Mouse (Mus musculus) heart, embryonic 14.5 days (tissue): ENCODE data around the gene Dpy19l3. TPM values are rescaled to one million over a fixed set of nuclear protein-coding genes. Genes with fewer than 3 reads are reported as not detected.

Source experiments
- ATAC-seq: fragments of 200-750 bp; cut with Nextera tagmentation; 2 replicates; pipeline ENCODE4 v1.8.0; 2017; ENCODE audit warnings: low read depth, moderate TSS enrichment; ENCODE audit not compliant: insufficient number of reproducible peaks, insufficient read depth, low FRiP score
- H3K27ac ChIP-seq, 2 experiments: fragments of 200-500 bp in 1 of 2; fragments of 300-500 bp in 1 of 2; sonication (generic) in 1 of 2; replicated peaks in 1 of 2; 2 replicates each; pipeline ENCODE4 v1.5.1; 2012 to 2014; ENCODE audit warnings: low read depth in 2 of 2, low read length in 2 of 2, control low read depth in 1 of 2, mild to moderate bottlenecking in 1 of 2, mixed read lengths in 1 of 2; ENCODE audit not compliant: control insufficient read depth in 1 of 2, insufficient read depth in 1 of 2
- H3K27me3 ChIP-seq: fragments of 300-500 bp; sonication (generic); 2 replicates; pipeline ENCODE4 v1.6.1; 2014; ENCODE audit warnings: mild to moderate bottlenecking, low read length, control low read depth; ENCODE audit not compliant: control insufficient read depth, insufficient read depth
- H3K36me3 ChIP-seq: fragments of 300-500 bp; sonication (generic); 2 replicates; pipeline ENCODE4 v1.6.1; 2014; ENCODE audit warnings: mild to moderate bottlenecking, control low read depth, low read length, mixed read lengths; ENCODE audit not compliant: control insufficient read depth, insufficient read depth
- H3K4me1 ChIP-seq, 2 experiments: fragments of 200-500 bp in 1 of 2; fragments of 300-500 bp in 1 of 2; sonication (generic) in 1 of 2; 2 replicates each; pipeline ENCODE4 v1.6.1; 2012 to 2014; ENCODE audit warnings: low read length in 2 of 2, control low read depth in 1 of 2, mixed read lengths in 1 of 2; ENCODE audit not compliant: control insufficient read depth in 2 of 2, insufficient read depth in 2 of 2
- H3K4me2 ChIP-seq: fragments of 300-500 bp; sonication (generic); 2 replicates; pipeline ENCODE4 v1.6.1; 2014; ENCODE audit warnings: mild to moderate bottlenecking, low read length
- H3K4me3 ChIP-seq, 2 experiments: fragments of 200-500 bp in 1 of 2; fragments of 300-500 bp in 1 of 2; sonication (generic) in 1 of 2; 2 replicates each; pipeline ENCODE4 v1.5.1; 2012 to 2014; ENCODE audit warnings: low read length in 2 of 2, mild to moderate bottlenecking in 2 of 2, control low read depth in 1 of 2, low read depth in 1 of 2, moderate library complexity in 1 of 2; ENCODE audit not compliant: control insufficient read depth in 1 of 2, insufficient read depth in 1 of 2
- H3K9ac ChIP-seq: fragments of 300-500 bp; sonication (generic); 2 replicates; pipeline ENCODE4 v1.6.1; 2014; ENCODE audit warnings: mild to moderate bottlenecking, low read length
- H3K9me3 ChIP-seq: fragments of 300-500 bp; sonication (generic); 2 replicates; pipeline ENCODE4 v1.6.1; 2016; ENCODE audit warnings: low read length, control low read depth; ENCODE audit not compliant: control insufficient read depth
- WGBS: fragments of 180-500 bp; shearing (Covaris S2); extraction: QIAGEN DNeasy Blood & Tissue Kit; methylation state at CpG from one replicate; pipeline ENCODE4 v1.1.7; 2014; 5-methylcytosine and 5-hydroxymethylcytosine counted together
- polyA plus RNA-seq: library from polyadenylated mRNA; unstranded; fragments of >200 nt; fragmentation: Nextera tagmentation; extraction: Ambion mirVana; gene quantifications from 2 replicates; pipeline ENCODE4 v1.2.1, GENCODE M21; 2014

Dpy19l3 gene
- polyA plus RNA-seq, 1 experiment from 2014 or later: 15.6 TPM

DNA sequence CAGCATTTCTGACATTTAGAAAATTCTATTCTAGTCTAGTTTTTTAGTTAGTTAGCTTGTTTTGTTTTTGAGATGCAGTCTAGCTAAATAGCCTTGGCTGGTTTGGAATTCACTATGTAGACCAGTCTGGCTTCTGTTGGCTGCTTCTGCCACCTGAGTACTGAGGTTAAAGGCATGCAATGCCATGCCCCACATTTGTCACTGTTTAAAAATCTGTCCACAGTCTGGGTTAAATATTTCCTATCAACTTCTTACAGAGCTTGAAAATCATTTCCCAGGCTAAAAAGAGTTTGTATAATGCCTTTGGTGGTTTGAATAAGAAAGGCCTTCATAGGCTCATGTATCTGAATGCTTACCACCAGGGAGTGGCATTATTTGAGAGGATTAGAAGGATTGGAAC lies 15.4 kb downstream of the Dpy19l3 start:
- Histone ChIP-seq H3K36me3 (no peaks in the 10 kb centered on the region), H3K9me3 (no peaks in the 10 kb centered on the region), H3K27me3 (no peaks in the 10 kb centered on the region), H3K4me1 (no peaks in the 10 kb centered on the region), H3K9ac (no peak overlapping the region), H3K27ac (no peak overlapping the region), H3K4me3 (no peak overlapping the region), H3K4me2 (no peak overlapping the region)
- no peak for ATAC-seq

DNA sequence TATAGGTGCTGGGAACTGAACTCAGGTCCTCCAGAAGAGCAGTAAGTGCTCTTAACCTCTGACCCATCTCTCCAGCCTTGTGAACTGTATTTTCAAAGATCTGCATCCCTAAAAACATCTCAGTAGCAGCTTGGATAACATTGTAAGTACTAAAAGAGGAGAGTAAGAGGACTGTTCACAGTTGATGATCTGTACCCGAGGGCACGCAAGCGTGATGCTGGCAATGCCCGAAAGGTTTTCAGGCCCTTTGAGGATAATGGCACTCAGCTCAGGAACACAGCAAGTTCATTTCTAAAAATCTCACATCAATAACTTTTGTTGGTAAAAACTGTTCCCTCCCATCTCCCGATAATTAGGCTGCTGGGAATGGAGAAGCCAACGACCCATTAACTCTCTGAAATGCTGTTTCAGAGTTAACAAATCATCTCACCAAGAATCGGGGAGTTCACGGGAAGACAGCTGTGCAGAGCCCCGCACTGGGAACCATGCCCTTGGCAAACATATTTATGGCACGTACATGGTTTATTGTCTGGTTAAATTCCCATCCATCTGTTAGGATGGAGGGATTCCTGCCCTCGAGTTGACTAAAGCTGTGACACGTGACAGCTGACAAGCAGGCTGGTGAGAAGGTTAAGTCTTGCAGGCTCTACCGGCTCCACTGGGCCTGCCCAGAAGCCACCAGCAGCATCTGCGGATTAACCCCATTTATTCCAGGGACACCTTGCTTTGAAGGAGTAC lies 20.8 kb downstream of the Dpy19l3 start:
- Histone ChIP-seq H3K9me3 (no peaks in the 10 kb centered on the region), H3K9ac (no peak overlapping the region), H3K36me3 (no peaks in the 10 kb centered on the region), H3K27me3 (no peaks in the 10 kb centered on the region), H3K4me1 (no peaks in the 10 kb centered on the region), H3K27ac (no peak overlapping the region), H3K4me3 (no peak overlapping the region), H3K4me2 (no peak overlapping the region)
- no peak for ATAC-seq
- 80% methylated on average over 14 of the region's 14 CpGs for WGBS

DNA sequence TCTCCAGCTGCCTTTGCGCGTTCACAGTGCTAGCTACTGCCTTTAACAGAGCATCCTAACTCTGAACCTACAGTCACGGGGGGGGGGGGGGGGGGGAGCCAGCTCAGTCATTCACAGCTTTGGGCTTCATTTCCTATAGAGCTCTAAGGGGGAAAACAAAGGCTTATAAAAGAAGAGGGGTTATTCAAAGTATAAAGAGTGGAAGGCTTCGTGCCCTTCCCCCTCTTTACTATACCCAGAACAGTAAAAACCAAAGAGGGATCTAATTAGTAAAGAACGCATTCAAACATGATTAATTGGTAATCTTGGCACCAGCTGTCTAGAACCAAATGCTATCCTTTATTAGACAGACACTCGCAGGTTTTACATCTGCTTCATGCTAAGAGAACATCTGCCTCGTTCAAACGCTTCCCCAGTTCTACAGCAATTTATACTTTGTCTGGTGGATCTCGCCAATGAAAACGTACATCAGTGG lies 21.6 kb downstream of the Dpy19l3 start:
- Histone ChIP-seq H3K27ac (no peak overlapping the region), H3K9ac (no peak overlapping the region), H3K36me3 (no peaks in the 10 kb centered on the region), H3K4me3 (no peak overlapping the region), H3K4me2 (no peak overlapping the region), H3K4me1 (no peaks in the 10 kb centered on the region), H3K27me3 (no peaks in the 10 kb centered on the region), H3K9me3 (no peaks in the 10 kb centered on the region)
- WGBS: 89% methylated on average over 10 of the region's 10 CpGs
- ATAC-seq: no peak

DNA sequence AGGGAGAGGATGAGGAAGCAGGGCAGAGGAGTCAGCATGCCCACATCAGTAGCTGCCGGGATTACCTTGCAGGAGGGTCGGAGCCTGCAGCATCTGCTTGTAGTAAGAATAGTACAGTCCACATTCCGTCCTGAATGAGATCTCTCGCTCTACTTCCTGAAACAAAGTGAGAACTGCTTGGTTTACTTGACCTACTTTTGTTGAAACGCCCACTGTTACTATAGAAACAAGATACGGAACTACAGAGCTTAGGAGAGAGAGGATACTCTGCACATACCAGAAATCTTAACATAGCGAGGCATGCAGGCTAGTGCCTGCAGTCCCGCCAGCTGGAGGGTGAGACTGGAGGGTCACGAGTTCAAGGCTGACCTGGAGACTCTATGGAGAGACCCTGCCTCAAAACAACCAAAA lies 24.6 kb downstream of the Dpy19l3 start:
- WGBS: 31% methylated on average over 9 of the region's 9 CpGs

DNA sequence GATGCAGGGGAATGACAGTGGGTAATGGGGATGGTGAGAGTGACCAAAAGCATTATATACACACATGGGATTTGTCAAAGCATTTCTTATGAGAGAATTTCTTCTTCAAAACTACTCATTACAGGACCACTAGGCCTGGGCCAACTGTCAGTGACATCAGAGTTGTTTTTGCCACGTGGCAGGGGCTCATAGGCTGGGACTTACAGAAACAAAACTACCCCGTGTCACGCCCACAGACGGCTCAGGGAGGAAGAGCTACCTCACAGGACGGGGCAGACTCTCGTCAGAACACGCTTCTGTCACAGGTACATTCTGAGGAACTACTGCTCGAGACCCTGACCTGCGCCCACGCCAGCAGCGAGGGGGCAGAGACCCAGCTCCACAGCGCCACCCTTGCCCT lies 25.9 kb downstream of the Dpy19l3 start:
- no peak overlapping the region for H3K27ac ChIP-seq
- H3K4me1 ChIP-seq: no peaks in the 10 kb centered on the region
- H3K4me2 ChIP-seq: no peak overlapping the region
- no peaks in the 10 kb centered on the region for H3K27me3 ChIP-seq
- H3K9me3 ChIP-seq: no peaks in the 10 kb centered on the region
- no peaks in the 10 kb centered on the region for H3K36me3 ChIP-seq
- ATAC-seq: no peak
- H3K9ac ChIP-seq: no peak overlapping the region
- H3K4me3 ChIP-seq: no peak overlapping the region
- 90% methylated on average over 12 of the region's 12 CpGs for WGBS

More for the DNA sequence above, 24.6 kb downstream of the Dpy19l3 start:
- no peak overlapping the region for H3K9ac ChIP-seq
- H3K4me1 ChIP-seq: no peaks in the 10 kb centered on the region
- peak; percentile 35; the same call in 1 of the 2 replicates for ATAC-seq
- H3K4me2 ChIP-seq: no peak overlapping the region
- H3K27me3 ChIP-seq: no peaks in the 10 kb centered on the region
- no peaks in the 10 kb centered on the region for H3K9me3 ChIP-seq
- no peak overlapping the region for H3K27ac ChIP-seq
- no peaks in the 10 kb centered on the region for H3K36me3 ChIP-seq
- no peak overlapping the region for H3K4me3 ChIP-seq

DNA sequence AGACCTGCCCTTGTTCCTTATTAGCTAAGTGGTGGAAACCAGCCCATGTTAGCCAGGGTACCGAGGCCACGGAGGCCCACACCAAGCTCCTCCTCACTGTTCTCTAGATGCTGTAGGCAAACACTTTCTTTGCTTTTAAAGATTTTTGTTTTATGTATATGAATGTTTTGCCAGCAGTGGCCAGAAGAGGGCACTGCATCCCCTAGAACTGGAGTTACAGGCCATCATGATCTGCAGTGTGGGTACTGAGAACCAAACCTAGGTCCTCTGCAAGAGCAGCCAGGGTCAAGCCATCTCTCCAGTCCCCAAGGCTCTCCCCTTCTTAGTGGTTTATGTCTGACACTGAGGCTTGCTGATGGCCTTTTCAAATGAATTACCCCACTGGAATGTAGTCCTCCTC lies 31.2 kb downstream of the Dpy19l3 start:
- no peak for ATAC-seq
- Histone ChIP-seq H3K27ac (no peak overlapping the region), H3K9ac (no peak overlapping the region), H3K9me3 (no peaks in the 10 kb centered on the region), H3K4me1 (no peaks in the 10 kb centered on the region), H3K27me3 (no peaks in the 10 kb centered on the region), H3K4me2 (no peak overlapping the region), H3K36me3 (peaks cover 10% of the 10 kb centered on the region), H3K4me3 (no peak overlapping the region)
- 89% methylated on average over 2 of the region's 2 CpGs for WGBS

DNA sequence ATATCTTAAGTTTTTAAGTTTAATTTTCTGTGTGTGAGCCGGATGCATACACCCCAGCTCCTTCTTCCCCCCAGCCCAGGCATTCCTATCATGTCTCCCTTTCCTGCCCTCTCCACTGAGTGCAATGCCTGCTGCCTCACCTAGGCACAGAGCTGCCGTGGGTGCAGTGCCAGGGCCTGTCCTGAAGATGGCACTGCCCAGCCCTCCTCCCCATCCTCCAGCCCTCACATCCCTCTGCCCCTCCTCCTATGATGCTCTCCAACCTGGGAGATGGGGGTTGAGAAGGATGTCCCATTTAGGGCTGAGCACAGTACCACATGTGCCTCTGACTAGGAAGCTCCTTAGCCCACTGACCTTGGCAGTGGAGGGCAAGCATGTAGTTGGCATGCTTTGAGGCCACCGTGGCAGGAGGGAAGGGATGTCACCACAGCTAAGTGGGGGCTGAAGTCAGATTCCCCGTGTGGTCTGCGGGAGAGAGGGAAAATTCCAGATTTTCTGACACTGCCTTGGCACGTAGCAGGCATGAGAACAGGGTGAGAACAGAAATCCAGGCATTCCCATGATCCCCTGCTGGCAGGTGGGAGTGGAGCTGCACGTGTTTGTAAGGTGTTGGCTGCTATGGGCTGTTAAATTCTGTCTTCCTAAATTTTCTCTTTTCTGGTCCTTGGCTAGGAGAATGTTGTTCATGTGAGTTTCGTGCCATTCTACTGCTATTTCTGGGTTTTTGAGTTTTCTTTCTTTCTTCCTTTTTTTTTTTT lies 35.7 kb downstream of the Dpy19l3 start:
- ATAC-seq: no peak
- Histone ChIP-seq H3K4me1 (no peaks in the 10 kb centered on the region), H3K4me3 (no peak overlapping the region), H3K4me2 (no peak overlapping the region), H3K9me3 (no peaks in the 10 kb centered on the region), H3K27ac (no peak overlapping the region), H3K27me3 (no peaks in the 10 kb centered on the region), H3K36me3 (peaks cover 18% of the 10 kb centered on the region), H3K9ac (no peak overlapping the region)
- WGBS: 88% methylated on average over 8 of the region's 8 CpGs
